Mouse (Mus musculus) heart, embryonic 16.5 days (tissue): Measurements from ENCODE around the gene Olfr90. TPM values are rescaled to one million over a fixed set of nuclear protein-coding genes. Genes with fewer than 3 reads are reported as not detected.

Source experiments
- ATAC-seq: fragments of 200-750 bp; cut with Nextera tagmentation; replicated peaks from 2 replicates; pipeline ENCODE4 v1.8.0; 2017; ENCODE audit warnings: moderate number of reproducible peaks; ENCODE audit not compliant: insufficient read depth, low FRiP score; ENCODE audit errors: extremely low read depth
- H3K27ac ChIP-seq: fragments of 300-500 bp; sonication (generic); 2 replicates; pipeline ENCODE4 v1.5.1; 2014; ENCODE audit warnings: mild to moderate bottlenecking, low read length, control low read depth, moderate library complexity
- H3K27me3 ChIP-seq: fragments of 300-500 bp; sonication (generic); 2 replicates; pipeline ENCODE4 v1.6.1; 2014; ENCODE audit warnings: low read length, mixed read lengths; ENCODE audit not compliant: control insufficient read depth, insufficient read depth
- H3K36me3 ChIP-seq: fragments of 300-500 bp; sonication (generic); 2 replicates; pipeline ENCODE4 v1.6.1; 2014; ENCODE audit not compliant: control insufficient read depth, insufficient read depth
- H3K4me1 ChIP-seq: fragments of 300-500 bp; sonication (generic); 2 replicates; pipeline ENCODE4 v1.6.1; 2014; ENCODE audit warnings: low read length, mixed read lengths; ENCODE audit not compliant: control insufficient read depth, insufficient read depth
- H3K4me2 ChIP-seq: fragments of 300-500 bp; sonication (generic); 2 replicates; pipeline ENCODE4 v1.6.1; 2014; ENCODE audit warnings: low read depth, mild to moderate bottlenecking, control low read depth, low read length
- H3K4me3 ChIP-seq: fragments of 300-500 bp; sonication (generic); 2 replicates; pipeline ENCODE4 v1.5.1; 2014; ENCODE audit warnings: mild to moderate bottlenecking, control low read depth, low read length
- H3K9ac ChIP-seq: fragments of 300-500 bp; sonication (generic); 2 replicates; pipeline ENCODE4 v1.6.1; 2014; ENCODE audit warnings: low read length, control low read depth
- H3K9me3 ChIP-seq: fragments of 300-500 bp; sonication (generic); replicated peaks from 2 replicates; pipeline ENCODE4 v1.6.1; 2016; ENCODE audit warnings: low read length; ENCODE audit not compliant: control insufficient read depth
- WGBS: fragments of 180-500 bp; shearing (Covaris S2); extraction: QIAGEN DNeasy Blood & Tissue Kit; methylation state at CpG from one replicate; pipeline ENCODE4 v1.1.7; 2014; 5-methylcytosine and 5-hydroxymethylcytosine counted together
- polyA plus RNA-seq: library from polyadenylated mRNA; unstranded; fragments of >200 nt; fragmentation: Nextera tagmentation; extraction: Ambion mirVana; gene quantifications from 2 replicates; pipeline ENCODE4 v1.2.1, GENCODE M21; 2015

Gene Olfr90
- polyA plus RNA-seq, 1 experiment from 2014 or later: not detected

GRCm38 (mm10) chr17:37081659-37082058 lies 6.6 kb downstream of the Olfr90 start:
- H3K4me1 ChIP-seq: no peaks in the 10 kb centered on the region
- 84% methylated on average over 4 of the region's 4 CpGs for WGBS

GRCm38 (mm10) chr17:37080119-37080518 lies 8.2 kb downstream of the Olfr90 start:
- ATAC-seq: no peak
- H3K9me3 ChIP-seq: no peaks in the 10 kb centered on the region
- no peaks in the 10 kb centered on the region for H3K27me3 ChIP-seq
- H3K4me3 ChIP-seq: no peak overlapping the region
- no peaks in the 10 kb centered on the region for H3K36me3 ChIP-seq
- H3K4me1 ChIP-seq: no peaks in the 10 kb centered on the region
- H3K9ac ChIP-seq: no peak overlapping the region
- 14% methylated on average over 5 of the region's 5 CpGs for WGBS
- H3K27ac ChIP-seq: no peak overlapping the region
- no peak overlapping the region for H3K4me2 ChIP-seq

More at GRCm38 (mm10) chr17:37081659-37082058, 6.6 kb downstream of the Olfr90 start:
- no peaks in the 10 kb centered on the region for H3K9me3 ChIP-seq
- no peaks in the 10 kb centered on the region for H3K27me3 ChIP-seq
- H3K36me3 ChIP-seq: no peaks in the 10 kb centered on the region
- H3K9ac ChIP-seq: no peak overlapping the region
- ATAC-seq: no peak
- H3K27ac ChIP-seq: no peak overlapping the region
- H3K4me3 ChIP-seq: no peak overlapping the region
- no peak overlapping the region for H3K4me2 ChIP-seq

GRCm38 (mm10) chr17:37078990-37079389 lies 9.3 kb downstream of the Olfr90 start:
- Histone ChIP-seq H3K9me3 (no peaks in the 10 kb centered on the region), H3K36me3 (peaks cover 4% of the 10 kb centered on the region), H3K4me1 (no peaks in the 10 kb centered on the region), H3K4me2 (no peak overlapping the region), H3K4me3 (no peak overlapping the region), H3K27ac (no peak overlapping the region), H3K9ac (no peak overlapping the region), H3K27me3 (no peaks in the 10 kb centered on the region)
- 61% methylated on average over 2 of the region's 2 CpGs for WGBS
- ATAC-seq: no peak

GRCm38 (mm10) chr17:37078193-37078592 lies 10.1 kb downstream of the Olfr90 start:
- Histone ChIP-seq H3K4me3 (no peak overlapping the region), H3K27me3 (no peaks in the 10 kb centered on the region), H3K9me3 (no peaks in the 10 kb centered on the region), H3K36me3 (peaks cover 4% of the 10 kb centered on the region), H3K4me1 (no peaks in the 10 kb centered on the region), H3K9ac (no peak overlapping the region), H3K27ac (no peak overlapping the region), H3K4me2 (no peak overlapping the region)
- 63% methylated on average over 1 of the region's 1 CpGs for WGBS
- ATAC-seq: no peak

- no peak overlapping the region for H3K9ac ChIP-seq
- no peak for ATAC-seq
- H3K4me1 ChIP-seq: no peaks in the 10 kb centered on the region
- WGBS: 63% methylated on average over 2 of the region's 2 CpGs
- no peak overlapping the region for H3K27ac ChIP-seq
- H3K4me2 ChIP-seq: no peak overlapping the region
- no peaks in the 10 kb centered on the region for H3K9me3 ChIP-seq
- peaks cover 9% of the 10 kb centered on the region for H3K36me3 ChIP-seq
- H3K4me3 ChIP-seq: no peak overlapping the region
- H3K27me3 ChIP-seq: no peaks in the 10 kb centered on the region
Measured at GRCm38 (mm10) chr17:37075766-37076165, 12.5 kb downstream of the Olfr90 start.

GRCm38 (mm10) chr17:37075181-37075580 lies 13.1 kb downstream of the Olfr90 start:
- no peak overlapping the region for H3K9ac ChIP-seq
- no peak overlapping the region for H3K4me3 ChIP-seq
- no peaks in the 10 kb centered on the region for H3K9me3 ChIP-seq
- peaks cover 11% of the 10 kb centered on the region for H3K36me3 ChIP-seq
- H3K4me2 ChIP-seq: no peak overlapping the region
- no peak overlapping the region for H3K27ac ChIP-seq
- no peaks in the 10 kb centered on the region for H3K27me3 ChIP-seq
- no peaks in the 10 kb centered on the region for H3K4me1 ChIP-seq
- 83% methylated on average over 6 of the region's 6 CpGs for WGBS
- no peak for ATAC-seq

- Histone ChIP-seq H3K27ac (no peak overlapping the region), H3K9ac (no peak overlapping the region), H3K36me3 (peaks cover 14% of the 10 kb centered on the region), H3K4me3 (no peak overlapping the region), H3K27me3 (no peaks in the 10 kb centered on the region), H3K4me2 (no peak overlapping the region), H3K4me1 (no peaks in the 10 kb centered on the region), H3K9me3 (no peaks in the 10 kb centered on the region)
- 66% methylated on average over 11 of the region's 11 CpGs for WGBS
- no peak for ATAC-seq
Measured at GRCm38 (mm10) chr17:37072730-37073276, 15.5 kb downstream of the Olfr90 start.

GRCm38 (mm10) chr17:37072080-37072729 lies 16.1 kb downstream of the Olfr90 start:
- Histone ChIP-seq H3K27me3 (no peaks in the 10 kb centered on the region), H3K27ac (no peak overlapping the region), H3K9ac (no peak overlapping the region), H3K4me3 (no peak overlapping the region), H3K9me3 (no peaks in the 10 kb centered on the region), H3K4me1 (no peaks in the 10 kb centered on the region), H3K36me3 (peaks cover 14% of the 10 kb centered on the region), H3K4me2 (no peak overlapping the region)
- WGBS: 83% methylated on average over 12 of the region's 12 CpGs
- ATAC-seq: no peak

- Histone ChIP-seq H3K4me3 (no peak overlapping the region), H3K36me3 (peaks cover 20% of the 10 kb centered on the region), H3K4me1 (no peaks in the 10 kb centered on the region), H3K27me3 (no peaks in the 10 kb centered on the region), H3K27ac (no peak overlapping the region), H3K9ac (no peak overlapping the region), H3K9me3 (no peaks in the 10 kb centered on the region), H3K4me2 (no peak overlapping the region)
- WGBS: 85% methylated on average over 8 of the region's 8 CpGs
- no peak for ATAC-seq
Measured at GRCm38 (mm10) chr17:37070121-37070520, 18.2 kb downstream of the Olfr90 start.
